In genomic region chr11:119625476-119625875, GRCm38 (mm10) we compare ENCODE assay signal across 18 mouse cellular contexts. TPM values are rescaled to one million over a fixed set of nuclear protein-coding genes. Genes with fewer than 3 reads are reported as not detected.
A peak's percentile ranks its signal among the peaks of the same experiment; 100 is the strongest.
DNase-seq lines count a peak whose midpoint lies in the region; ATAC-seq and TF ChIP-seq lines count a peak whose summit lies in the region.
"Had no signal": no experiment of that assay in that cellular context is flagged by ENCODE, and none has a peak within 500 bp of the region (broad histone marks: within the 10 kb centered on the region; RNA-seq: fewer than 3 reads in every experiment).

No protein-coding gene starts in this region.

- H3K27me3 ChIP-seq in forebrain, embryonic 15.5 days: no peaks in the 10 kb centered on the region
- no peaks in the 10 kb centered on the region for H3K27me3 ChIP-seq in forebrain, embryonic 11.5 days (ENCODE audit: control insufficient read depth, insufficient read depth, low read length)
- H3K27me3 ChIP-seq in hindbrain, embryonic 14.5 days (ENCODE audit: control insufficient read depth, insufficient read depth, low read length): no peaks in the 10 kb centered on the region
- no peaks in the 10 kb centered on the region for H3K27me3 ChIP-seq in hindbrain, embryonic 10.5 days (ENCODE audit: insufficient read depth, poor library complexity, severe bottlenecking)
- H3K27me3 ChIP-seq in midbrain, embryonic 11.5 days (ENCODE audit: control insufficient read depth, insufficient read depth, low read length): no peaks in the 10 kb centered on the region
- no peaks in the 10 kb centered on the region for H3K27me3 ChIP-seq in midbrain, embryonic 16.5 days (ENCODE audit: control insufficient read depth, insufficient read depth, low read depth, low read length)
- H3K27me3 ChIP-seq in myocyte (ENCODE audit: control insufficient read depth, insufficient read depth, insufficient read length): no peaks in the 10 kb centered on the region
- no peaks in the 10 kb centered on the region for H3K27me3 ChIP-seq in liver, embryonic 12.5 days (replicated peaks)
- H3K27me3 ChIP-seq: limb, embryonic 12.5 days had no signal

- H3K36me3 ChIP-seq in forebrain, embryonic 15.5 days: no peaks in the 10 kb centered on the region
- no peaks in the 10 kb centered on the region for H3K36me3 ChIP-seq in forebrain, embryonic 11.5 days (ENCODE audit: control insufficient read depth, insufficient read depth, low read length)
- H3K36me3 ChIP-seq in hindbrain, embryonic 14.5 days (replicated peaks; ENCODE audit: control insufficient read depth, insufficient read depth): no peaks in the 10 kb centered on the region
- H3K36me3 ChIP-seq in hindbrain, embryonic 10.5 days: peaks cover 9% of the 10 kb centered on the region; the same call in 1 of the 2 replicates
- H3K36me3 ChIP-seq in midbrain, embryonic 11.5 days (ENCODE audit: control insufficient read depth, insufficient read depth, low read length): no peaks in the 10 kb centered on the region
- no peaks in the 10 kb centered on the region for H3K36me3 ChIP-seq in midbrain, embryonic 16.5 days (ENCODE audit: control insufficient read depth, insufficient read depth, low read length)
- no peaks in the 10 kb centered on the region for H3K36me3 ChIP-seq in myocyte (ENCODE audit: control insufficient read depth, insufficient read depth)
- peaks cover 12% of the 10 kb centered on the region for H3K36me3 ChIP-seq in liver, embryonic 12.5 days
- H3K36me3 ChIP-seq: limb, embryonic 12.5 days had no signal

- H3K4me1 ChIP-seq in forebrain, embryonic 15.5 days: peaks cover 24% of the 10 kb centered on the region
- H3K4me1 ChIP-seq in forebrain, embryonic 11.5 days (replicated peaks; ENCODE audit: control insufficient read depth, insufficient read depth, low read length): no peaks in the 10 kb centered on the region
- H3K4me1 ChIP-seq in hindbrain, embryonic 14.5 days (replicated peaks; ENCODE audit: control insufficient read depth, insufficient read depth, low read length): 0 out of 2 replicates have a peak, but pooled peaks cover 8% of the 10 kb centered on the region
- peaks cover 40% of the 10 kb centered on the region for H3K4me1 ChIP-seq in hindbrain, embryonic 10.5 days (replicated peaks)
- no peaks in the 10 kb centered on the region for H3K4me1 ChIP-seq in midbrain, embryonic 11.5 days (ENCODE audit: control insufficient read depth, insufficient read depth, low read length)
- peaks cover 10% of the 10 kb centered on the region for H3K4me1 ChIP-seq in midbrain, embryonic 16.5 days (ENCODE audit: control insufficient read depth, insufficient read depth, low read length)
- peaks cover 36% of the 10 kb centered on the region for H3K4me1 ChIP-seq in liver, embryonic 12.5 days

- no peak overlapping the region for H3K9ac ChIP-seq in forebrain, embryonic 15.5 days (replicated peaks)
- no peak overlapping the region for H3K9ac ChIP-seq in forebrain, embryonic 11.5 days (ENCODE audit: low read length)
- no peak overlapping the region for H3K9ac ChIP-seq in hindbrain, embryonic 14.5 days
- no peak overlapping the region for H3K9ac ChIP-seq in midbrain, embryonic 11.5 days (ENCODE audit: low read length)
- no peak overlapping the region for H3K9ac ChIP-seq in midbrain, embryonic 16.5 days (ENCODE audit: low read depth, low read length)
- no peak overlapping the region for H3K9ac ChIP-seq in liver, embryonic 12.5 days
- H3K9ac ChIP-seq: limb, embryonic 12.5 days had no signal

- peaks cover 81% of the 10 kb centered on the region for H3K79me2 ChIP-seq in myocyte (ENCODE audit: control insufficient read depth, insufficient read depth)

- H3K9me3 ChIP-seq in forebrain, embryonic 15.5 days: no peaks in the 10 kb centered on the region
- H3K9me3 ChIP-seq in forebrain, embryonic 11.5 days (ENCODE audit: control insufficient read depth, low read length): no peaks in the 10 kb centered on the region
- no peaks in the 10 kb centered on the region for H3K9me3 ChIP-seq in hindbrain, embryonic 14.5 days (ENCODE audit: control insufficient read depth, low read length)
- no peaks in the 10 kb centered on the region for H3K9me3 ChIP-seq in hindbrain, embryonic 10.5 days
- H3K9me3 ChIP-seq in midbrain, embryonic 11.5 days (ENCODE audit: control insufficient read depth, low read length): no peaks in the 10 kb centered on the region
- H3K9me3 ChIP-seq in midbrain, embryonic 16.5 days (replicated peaks; ENCODE audit: control insufficient read depth, low read length, poor library complexity, severe bottlenecking): no peaks in the 10 kb centered on the region
- H3K9me3 ChIP-seq in liver, embryonic 12.5 days (replicated peaks): no peaks in the 10 kb centered on the region
- H3K9me3 ChIP-seq: heart, embryonic 10.5 days; limb, embryonic 12.5 days had no signal

- 80% methylated on average over 6 of the region's 6 CpGs for WGBS in forebrain, embryonic 15.5 days
- WGBS in forebrain, embryonic 11.5 days: 92% methylated on average over 6 of the region's 6 CpGs
- WGBS in hindbrain, embryonic 14.5 days: 85% methylated on average over 6 of the region's 6 CpGs
- WGBS in hindbrain, embryonic 10.5 days: 88% methylated on average over 6 of the region's 6 CpGs
- 81% methylated on average over 6 of the region's 6 CpGs for WGBS in midbrain, embryonic 11.5 days
- 85% methylated on average over 6 of the region's 6 CpGs for WGBS in midbrain, embryonic 16.5 days
- 74% methylated on average over 6 of the region's 6 CpGs for WGBS in liver, embryonic 12.5 days (ENCODE audit: insufficient replicate concordance)

- TF ChIP-seq POLR2A in myocyte (IDR thresholded peaks at IDR 0.05; ENCODE audit: insufficient read length, low read depth): no peak

- H3K4me3 ChIP-seq in forebrain, embryonic 15.5 days: no peak overlapping the region
- no peak overlapping the region for H3K4me3 ChIP-seq in forebrain, embryonic 11.5 days (ENCODE audit: low read depth, low read length)
- no peak overlapping the region for H3K4me3 ChIP-seq in hindbrain, embryonic 14.5 days (replicated peaks; ENCODE audit: low read length)
- no peak overlapping the region for H3K4me3 ChIP-seq in hindbrain, embryonic 10.5 days
- H3K4me3 ChIP-seq in midbrain, embryonic 11.5 days (ENCODE audit: low read depth, low read length): no peak overlapping the region
- H3K4me3 ChIP-seq in midbrain, embryonic 16.5 days (ENCODE audit: low read depth, low read length): no peak overlapping the region
- H3K4me3 ChIP-seq in myocyte: no peak overlapping the region
- H3K4me3 ChIP-seq in liver, embryonic 12.5 days: no peak overlapping the region
- H3K4me3 ChIP-seq: heart, embryonic 10.5 days; left cerebral cortex, adult 2 months; limb, embryonic 12.5 days had no signal

- H3ac ChIP-seq in myocyte (ENCODE audit: control insufficient read depth, insufficient read length): no peak overlapping the region

- no peak for DNase-seq in forebrain, embryonic 11.5 days (ENCODE audit: low spot score)
- no peak for DNase-seq in hindbrain, embryonic 14.5 days (ENCODE audit: low spot score)
- DNase-seq in hindbrain, embryonic 10.5 days (ENCODE audit: low spot score): no peak
- DNase-seq in midbrain, embryonic 11.5 days (ENCODE audit: low spot score, missing footprints): peak; percentile 33
- DNase-seq: adrenal gland, postnatal 25 days; kidney, adult 2 months; kidney, postnatal 25 days; lung, postnatal 10 days; midbrain, embryonic 14.5 days; right cerebral cortex, postnatal 25 days; thymus, adult 2 months had no signal

- peak overlapping the region; percentile 60 for H3K27ac ChIP-seq in forebrain, embryonic 15.5 days (replicated peaks)
- H3K27ac ChIP-seq in forebrain, embryonic 11.5 days (ENCODE audit: low read depth, low read length): no peak overlapping the region
- 0 out of 2 replicates have a peak overlapping the region, but pooled peaks have one; percentile 5 for H3K27ac ChIP-seq in hindbrain, embryonic 14.5 days
- no peak overlapping the region for H3K27ac ChIP-seq in hindbrain, embryonic 10.5 days
- H3K27ac ChIP-seq in midbrain, embryonic 11.5 days (ENCODE audit: low read depth, low read length): no peak overlapping the region
- no peak overlapping the region for H3K27ac ChIP-seq in midbrain, embryonic 16.5 days (ENCODE audit: low read length)
- H3K27ac ChIP-seq in liver, embryonic 12.5 days: no peak overlapping the region
- H3K27ac ChIP-seq: heart, embryonic 10.5 days; left cerebral cortex, adult 2 months had no signal

- H3K4me2 ChIP-seq in forebrain, embryonic 15.5 days (replicated peaks): no peak overlapping the region
- H3K4me2 ChIP-seq in forebrain, embryonic 11.5 days (ENCODE audit: low read depth, low read length, severe bottlenecking): no peak overlapping the region
- H3K4me2 ChIP-seq in hindbrain, embryonic 14.5 days (replicated peaks): no peak overlapping the region
- no peak overlapping the region for H3K4me2 ChIP-seq in midbrain, embryonic 11.5 days
- H3K4me2 ChIP-seq in midbrain, embryonic 16.5 days (ENCODE audit: low read length): no peak overlapping the region
- peak overlapping the region; percentile 69 for H3K4me2 ChIP-seq in myocyte (ENCODE audit: low read depth)
- no peak overlapping the region for H3K4me2 ChIP-seq in liver, embryonic 12.5 days
- H3K4me2 ChIP-seq: limb, embryonic 12.5 days had no signal

- no peak for ATAC-seq in forebrain, embryonic 15.5 days (replicated peaks)
- no peak for ATAC-seq in forebrain, embryonic 11.5 days (replicated peaks; ENCODE audit: low FRiP score)
- no peak for ATAC-seq in hindbrain, embryonic 14.5 days (ENCODE audit: low FRiP score)
- ATAC-seq in midbrain, embryonic 11.5 days (ENCODE audit: low FRiP score): no peak
- no peak for ATAC-seq in midbrain, embryonic 16.5 days
- ATAC-seq in liver, embryonic 12.5 days: no peak

TF ChIP-seq in myocyte, 11 proteins besides CTCF, POLR2A, EP300 and RAD21 (continues in another document):
- TF ChIP-seq TCF12 (IDR thresholded peaks at IDR 0.05; ENCODE audit: insufficient read depth, poor library complexity, severe bottlenecking): peak; percentile 91
- no peak for TF ChIP-seq SRF (IDR thresholded peaks at IDR 0.05; ENCODE audit: control insufficient read depth, insufficient read length, low read depth)
- TF ChIP-seq MYOD1 (IDR thresholded peaks at IDR 0.05; ENCODE audit: control insufficient read depth in 1 of 3, insufficient read length in 2 of 3, low read depth in 2 of 3): peak; percentile 100
- TF ChIP-seq MAX (IDR thresholded peaks at IDR 0.05; ENCODE audit: low read depth): no peak
- TF ChIP-seq MYOG (IDR thresholded peaks at IDR 0.05; ENCODE audit: control insufficient read depth in 1 of 3, insufficient read depth in 1 of 3, insufficient read length in 2 of 3, low read depth in 2 of 3): peak; percentile 93 to 100 (median 96)

RNA-seq across cellular contexts. Expression of gene Rptor, which starts 22.8 kb away (rescaled TPM):
- polyA plus RNA-seq in forebrain, embryonic 15.5 days (2015; fragmentation: Nextera tagmentation; extraction: Ambion mirVana): 12.0 and 13.3 TPM in 2 replicates
- polyA plus RNA-seq in forebrain, embryonic 11.5 days (2014; fragmentation: Nextera tagmentation; extraction: Ambion mirVana): 18.6 and 19.2 TPM in 2 replicates
- polyA plus RNA-seq in hindbrain, embryonic 14.5 days (2014; fragmentation: Nextera tagmentation; extraction: Ambion mirVana): 12.3 and 13.2 TPM in 2 replicates
- polyA plus RNA-seq in hindbrain, embryonic 10.5 days (2016; fragmentation: Nextera tagmentation; extraction: Ambion mirVana): 11.8 and 12.4 TPM in 2 replicates
- polyA plus RNA-seq in midbrain, embryonic 11.5 days (2014; fragmentation: Nextera tagmentation; extraction: Ambion mirVana): 8.7 and 11.1 TPM in 2 replicates
- 9.9 and 10.4 TPM in 2 replicates for polyA plus RNA-seq in midbrain, embryonic 16.5 days (2015; fragmentation: Nextera tagmentation; extraction: Ambion mirVana)
- 59.5 TPM for polyA plus RNA-seq in myocyte (2012; fragmentation: generic; extraction: Trizol)
- 11.3 and 12.5 TPM in 2 replicates for polyA plus RNA-seq in liver, embryonic 12.5 days (2016; fragmentation: Nextera tagmentation; extraction: Ambion mirVana)

Comparison
In these comparisons a context has a peak if more than half of its experiments do, and no peak if none do; other contexts are left out.
1. H3K27ac ChIP-seq: peak in forebrain, embryonic 15.5 days (single experiment) and hindbrain, embryonic 14.5 days (single experiment); none in forebrain, embryonic 11.5 days (single experiment), hindbrain, embryonic 10.5 days (single experiment), midbrain, embryonic 11.5 days (single experiment), midbrain, embryonic 16.5 days (single experiment) and liver, embryonic 12.5 days (single experiment).